Mouse (Mus musculus) lung, adult 2 months (tissue): ENCODE data around the gene Cfd. TPM values are rescaled to one million over a fixed set of nuclear protein-coding genes. Genes with fewer than 3 reads are reported as not detected.

Experiments
- DNase-seq: peaks from one replicate; pipeline ENCODE4 v3.0.0; 2022
- H3K4me1 ChIP-seq: fragments of 200-500 bp; 2 replicates; pipeline ENCODE4 v1.6.1; 2011; ENCODE audit warnings: low read length; ENCODE audit not compliant: control insufficient read depth, insufficient read depth
- H3K4me3 ChIP-seq: fragments of 200-500 bp; replicated peaks from 2 replicates; pipeline ENCODE3; 2011; ENCODE audit warnings: low read depth, mild to moderate bottlenecking, control low read depth, low read length; ENCODE audit errors: extremely low read depth
- CTCF ChIP-seq: fragments of 200-500 bp; IDR thresholded peaks from 2 replicates; pipeline ENCODE4 v1.5.1; 2011; ENCODE audit warnings: mild to moderate bottlenecking, low read length, control low read depth; ENCODE audit not compliant: insufficient read depth
- POLR2A ChIP-seq: fragments of 200-500 bp; IDR thresholded peaks from 2 replicates; pipeline ENCODE4 v1.6.1; 2011; ENCODE audit warnings: low read depth, mild to moderate bottlenecking, control low read depth, low read length, borderline replicate concordance; ENCODE audit errors: extremely low read depth
- WGBS: fragments of 180-500 bp; shearing (Covaris S2); methylation state at CpG from one replicate; pipeline ENCODE4 v1.1.7; 2018; 5-methylcytosine and 5-hydroxymethylcytosine counted together
- polyA plus RNA-seq: library from polyadenylated mRNA; depleted of rRNA; stranded (reverse); fragments of >200 nt; gene quantifications from 2 replicates; pipeline ENCODE4 v1.2.3, GENCODE M21; 2012

The Cfd gene
- polyA plus RNA-seq, 1 experiment = 297 TPM

DNA sequence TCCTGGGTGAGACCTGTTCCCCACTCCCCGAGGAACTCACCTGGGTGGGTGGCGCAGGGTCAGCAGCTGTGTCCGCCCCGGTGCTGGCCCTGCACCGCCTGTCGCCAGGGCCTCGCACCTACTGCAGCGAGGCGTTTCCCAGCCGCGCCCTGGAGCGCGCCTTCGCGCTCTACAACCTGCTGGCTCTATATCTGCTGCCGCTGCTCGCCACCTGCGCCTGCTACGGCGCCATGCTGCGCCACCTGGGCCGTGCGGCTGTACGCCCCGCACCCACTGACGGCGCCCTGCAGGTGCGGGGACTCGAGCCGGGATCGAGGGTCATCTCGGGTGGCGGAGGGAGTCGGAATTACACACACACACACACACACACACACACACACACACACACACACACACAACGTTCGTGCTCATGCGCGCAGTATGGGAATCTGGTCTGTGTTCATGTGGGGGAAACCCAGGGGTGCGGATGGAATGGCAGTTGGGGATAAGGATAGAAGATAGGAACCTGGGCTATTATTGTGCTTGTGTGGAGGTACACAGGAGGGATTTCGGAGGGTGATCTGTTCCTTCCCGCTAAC is 30.4 kb downstream of the Cfd start, which contains the start of gene R3hdm4:
R3hdm4 (minus strand) TSS at position 251 of the 578 bp plus-strand sequence.
- peaks cover 10% of the 10 kb centered on the region for H3K4me1 ChIP-seq
- no peak within 1 kb of the TSS for H3K4me3 ChIP-seq
- no peak for TF ChIP-seq POLR2A
- TF ChIP-seq CTCF = no peak
- 16% methylated on average over 41 of the region's 41 CpGs for WGBS
- DNase-seq = no peak

DNA sequence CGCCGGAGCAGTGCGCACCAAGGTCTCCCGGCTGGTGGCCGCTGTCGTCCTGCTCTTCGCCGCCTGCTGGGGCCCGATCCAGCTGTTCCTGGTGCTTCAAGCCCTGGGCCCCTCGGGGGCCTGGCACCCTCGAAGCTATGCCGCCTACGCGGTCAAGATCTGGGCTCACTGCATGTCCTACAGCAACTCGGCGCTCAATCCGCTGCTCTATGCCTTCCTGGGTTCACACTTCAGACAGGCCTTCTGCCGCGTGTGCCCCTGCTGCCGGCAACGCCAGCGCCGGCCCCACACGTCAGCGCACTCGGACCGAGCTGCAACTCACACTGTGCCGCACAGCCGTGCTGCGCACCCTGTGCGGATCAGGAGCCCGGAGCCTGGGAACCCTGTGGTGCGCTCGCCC is 30.9 kb downstream of the Cfd start:
- WGBS = 20% methylated on average over 34 of the region's 34 CpGs
- DNase-seq = no peak
- TF ChIP-seq POLR2A (no peak), CTCF (no peak)
- Histone ChIP-seq H3K4me3 (no peak overlapping the region), H3K4me1 (peaks cover 12% of the 10 kb centered on the region)

DNA sequence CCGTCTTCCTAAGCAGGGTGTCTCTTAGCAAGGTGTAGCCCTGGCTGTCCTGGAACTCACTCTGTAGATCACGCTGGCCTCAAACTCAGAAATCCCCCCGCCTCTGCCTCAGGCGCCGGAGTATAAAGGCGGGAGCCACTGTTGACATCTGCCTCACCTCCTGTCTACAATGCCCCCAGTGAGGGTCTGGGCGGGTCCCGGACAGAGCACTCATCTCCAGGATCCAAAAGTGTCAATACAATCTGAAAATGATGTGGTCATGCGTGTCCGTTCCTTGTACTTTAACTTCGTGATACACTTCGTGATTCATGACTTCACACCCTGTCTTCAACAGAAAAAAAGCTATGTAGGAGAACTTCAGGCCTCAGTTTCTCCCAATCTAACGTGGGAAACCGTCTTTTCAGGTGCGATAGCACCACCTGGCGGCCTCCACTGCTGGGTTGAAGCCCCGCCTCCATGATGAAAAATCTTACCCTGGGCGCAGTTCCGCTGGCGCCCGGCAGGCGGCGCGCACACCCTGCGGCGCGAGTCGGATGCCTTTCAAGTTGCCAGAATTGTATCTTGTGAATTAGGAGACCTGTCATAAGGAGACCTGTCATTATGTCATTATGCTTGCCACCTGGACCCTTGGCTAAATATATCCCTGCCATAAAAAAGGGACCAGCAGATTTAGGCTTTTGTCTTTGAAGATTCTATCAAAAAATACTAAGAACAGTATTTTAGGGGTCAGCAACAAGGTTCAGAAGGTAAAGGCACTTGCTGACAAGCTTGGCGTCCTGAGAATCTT is 34.5 kb downstream of the Cfd start:
- Histone ChIP-seq H3K4me3 (no peak overlapping the region), H3K4me1 (peaks cover 7% of the 10 kb centered on the region; the same call in 1 of the 2 replicates)
- peak; percentile 91 for TF ChIP-seq CTCF
- TF ChIP-seq POLR2A = no peak
- WGBS = 10% methylated on average over 29 of the region's 29 CpGs
- DNase-seq = peak; percentile 94

DNA sequence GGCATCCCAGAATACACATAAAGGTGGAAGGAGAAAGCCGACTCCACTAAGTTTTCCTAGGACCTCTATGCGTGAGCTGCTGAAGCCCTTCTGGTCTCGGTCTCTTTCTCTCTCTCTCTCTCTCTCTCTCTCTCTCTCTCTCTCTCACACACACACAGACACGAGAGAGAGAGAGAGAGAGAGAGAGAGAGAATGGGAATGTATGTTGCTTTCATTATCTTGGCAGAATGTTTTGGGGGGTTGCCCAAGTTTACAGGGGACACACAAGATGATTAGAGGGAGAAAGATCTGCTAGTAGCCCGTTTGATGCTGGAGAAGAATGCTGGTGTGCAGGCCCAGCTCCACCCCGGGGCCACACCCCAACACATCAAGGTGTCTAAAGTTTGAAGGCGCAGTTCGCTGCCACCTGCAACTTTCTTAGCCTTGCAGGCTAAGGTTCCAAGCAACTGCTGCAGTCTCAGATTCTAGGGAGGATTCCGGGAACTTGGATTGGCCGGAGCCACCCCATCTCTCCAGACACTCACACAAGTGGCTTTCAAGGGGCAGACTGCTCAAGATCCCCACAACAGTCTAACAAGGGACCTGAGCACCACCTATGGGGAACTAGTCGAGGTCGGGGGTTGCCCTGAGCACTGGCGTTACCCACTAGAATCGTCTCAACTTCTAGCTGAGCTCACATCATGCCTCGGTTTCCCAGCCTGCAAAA is 35.3 kb downstream of the Cfd start:
- no peak for DNase-seq
- TF ChIP-seq CTCF (no peak), POLR2A (no peak)
- H3K4me3 ChIP-seq = peak overlapping the region; percentile 78
- peaks cover 7% of the 10 kb centered on the region; the same call in 1 of the 2 replicates for H3K4me1 ChIP-seq
- WGBS = 8% methylated on average over 15 of the region's 15 CpGs

DNA sequence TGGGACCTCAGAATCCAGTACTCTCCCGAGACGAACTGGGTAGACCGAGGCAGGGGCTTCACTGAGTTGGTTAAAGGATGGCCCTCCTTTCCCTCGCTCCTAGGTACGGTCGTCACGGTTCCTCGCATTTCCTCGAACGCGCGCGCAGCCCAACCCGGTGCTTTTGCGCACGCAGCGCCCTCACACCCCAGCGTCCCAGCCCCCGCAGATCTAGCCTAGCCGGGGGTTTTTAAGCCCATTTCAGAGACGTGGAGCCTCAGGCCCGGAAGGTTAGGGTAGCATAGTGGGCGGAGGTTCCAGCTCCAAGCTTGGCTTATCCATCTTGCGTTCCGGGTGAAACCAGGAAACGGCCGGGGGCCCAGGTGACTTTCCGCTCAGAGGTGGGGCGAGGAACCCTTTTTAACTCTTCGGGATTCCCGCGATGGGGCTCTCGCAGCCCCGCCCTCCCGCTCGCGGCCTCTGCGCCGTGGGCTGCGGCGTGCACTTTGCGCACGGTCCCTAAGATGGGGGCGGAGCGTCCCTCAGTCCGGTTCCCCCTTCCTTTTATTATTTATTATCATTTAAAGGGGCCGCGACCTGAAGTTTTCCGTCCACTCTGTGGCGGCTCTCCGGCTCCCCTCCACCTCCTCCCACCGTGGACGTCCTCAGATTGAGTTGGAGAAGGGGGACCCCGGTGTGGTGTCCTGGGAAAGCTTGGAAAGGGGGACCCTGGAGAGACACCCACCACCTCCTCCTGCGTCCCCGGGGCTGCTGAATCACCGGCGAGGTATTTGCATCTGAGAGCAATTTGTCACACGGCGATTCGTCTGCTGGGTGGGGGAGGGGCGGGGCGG is 36.1 kb downstream of the Cfd start, which contains the start of gene Arid3a:
Arid3a (plus strand) TSS at position 553 of the 833 bp plus-strand sequence.
- peaks cover 7% of the 10 kb centered on the region; the same call in 1 of the 2 replicates for H3K4me1 ChIP-seq
- DNase-seq = peak; percentile 89
- H3K4me3 ChIP-seq = peak within 1 kb of the TSS; percentile 78
- TF ChIP-seq POLR2A (0 out of 2 replicates have a peak, but pooled peaks have one; percentile 15), CTCF (no peak)
- 1% methylated on average over 63 of the region's 63 CpGs for WGBS

DNA sequence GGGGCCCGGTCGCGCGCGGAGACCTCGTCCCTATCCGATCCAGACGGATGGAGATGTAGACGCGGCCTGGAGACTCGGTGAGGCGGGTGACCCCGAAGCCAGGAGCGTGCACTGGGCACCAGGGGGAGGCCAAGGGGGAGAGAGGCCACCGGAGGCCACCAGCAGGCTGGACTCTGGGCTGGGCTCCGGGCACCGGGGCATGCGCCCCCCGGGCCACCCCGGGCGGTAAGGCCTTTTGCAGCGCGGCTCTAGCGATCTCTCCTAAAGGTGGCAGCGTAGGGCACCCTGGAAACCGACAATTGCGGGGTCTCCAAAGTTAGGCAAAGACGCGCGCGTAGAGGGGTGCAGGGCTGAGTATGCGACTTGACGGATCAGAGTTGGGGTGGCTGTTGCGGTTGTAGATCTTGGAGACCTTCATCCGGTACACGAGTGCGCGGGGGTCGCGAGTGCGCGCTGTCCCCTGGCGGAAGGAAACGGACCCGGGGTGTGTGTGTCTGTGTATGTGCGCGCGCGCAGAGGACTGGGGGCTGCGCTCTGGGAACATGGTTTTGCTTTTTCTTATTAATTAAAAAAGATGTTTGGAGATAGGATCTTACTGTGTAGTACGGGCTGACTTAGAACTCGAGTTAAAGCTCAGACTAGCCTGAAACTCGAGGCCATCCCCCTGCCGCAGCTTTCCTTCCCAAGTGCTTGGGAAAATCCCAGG is 36.8 kb downstream of the Cfd start:
- H3K4me3 ChIP-seq = peak overlapping the region; percentile 78
- no peak for TF ChIP-seq CTCF
- TF ChIP-seq POLR2A = no peak
- peaks cover 12% of the 10 kb centered on the region; the same call in 1 of the 2 replicates for H3K4me1 ChIP-seq
- DNase-seq = no peak
- WGBS = under 1% methylated on average over 54 of the region's 54 CpGs

DNA sequence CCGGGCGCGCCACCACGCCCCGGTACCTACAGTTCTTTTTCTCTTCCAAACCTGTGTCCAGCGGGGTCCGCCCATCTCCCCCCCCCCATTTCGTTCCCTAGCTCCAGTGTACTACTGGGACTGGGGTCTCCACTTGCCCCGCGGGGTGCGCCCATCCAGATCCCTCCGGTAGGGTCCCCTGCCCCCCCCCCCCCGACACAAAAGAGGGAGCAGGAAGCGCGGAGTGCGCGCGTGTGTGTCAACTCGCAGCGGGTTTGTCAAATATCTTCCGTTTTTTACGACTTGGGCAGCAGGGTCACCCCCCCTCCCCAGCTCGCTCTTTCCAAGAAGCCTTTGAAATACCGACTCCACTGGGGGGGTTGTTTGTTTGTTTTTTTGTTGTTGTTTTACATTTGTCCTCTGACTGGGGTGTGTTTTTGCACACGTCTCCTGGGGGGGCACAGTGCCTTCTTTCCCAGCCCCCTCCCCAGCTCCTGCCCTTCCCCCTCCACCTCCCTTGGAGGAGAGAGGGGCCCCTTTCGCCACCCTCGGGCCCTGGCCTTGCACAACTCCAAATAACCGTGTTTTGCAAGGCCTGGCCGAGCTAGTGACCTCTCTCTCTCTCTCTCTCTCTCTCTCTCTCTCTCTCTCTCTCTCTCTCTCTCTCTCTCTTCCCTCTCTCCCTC is 37.5 kb downstream of the Cfd start:
- Histone ChIP-seq H3K4me3 (peak overlapping the region; percentile 78), H3K4me1 (peaks cover 13% of the 10 kb centered on the region)
- 4% methylated on average over 25 of the region's 29 CpGs for WGBS
- peak; percentile 50 for DNase-seq
- TF ChIP-seq CTCF = no peak
- TF ChIP-seq POLR2A = no peak
